In the genomic region with DNA sequence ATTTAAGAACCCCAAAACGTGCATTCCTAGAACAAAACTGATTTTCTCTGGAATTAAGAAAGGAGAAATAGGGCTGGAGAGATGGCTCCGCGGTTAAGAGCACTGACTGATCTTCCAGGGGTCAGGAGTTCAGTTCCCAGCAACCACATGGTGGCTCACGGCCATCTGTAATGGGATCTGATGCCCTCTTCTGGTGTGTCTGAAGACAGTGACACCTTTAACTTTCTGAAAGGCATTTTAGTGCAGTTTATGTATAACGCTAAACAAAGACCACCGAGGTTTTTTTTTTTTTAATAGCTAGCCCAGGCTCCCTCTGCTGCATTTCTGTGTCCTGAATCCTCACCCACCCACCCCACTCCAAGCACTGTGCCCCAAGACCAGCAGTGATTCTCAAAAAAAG, we compare ENCODE assay signal across 7 mouse cellular contexts. TPM values are rescaled to one million over a fixed set of nuclear protein-coding genes. Genes with fewer than 3 reads are reported as not detected.
DNase-seq lines count a peak whose midpoint lies in the region; ATAC-seq lines count a peak whose summit lies in the region.

No protein-coding gene starts in this region.

- no peak overlapping the region for H3K9ac ChIP-seq in liver, embryonic 11.5 days (ENCODE audit: low read depth, low read length)
- H3K9ac ChIP-seq in forebrain, embryonic 14.5 days (ENCODE audit: low read length) = peak overlapping the region; percentile 52; the same call in 1 of the 2 replicates
- H3K9ac ChIP-seq in limb, embryonic 13.5 days = peak overlapping the region; percentile 43
- H3K9ac ChIP-seq in neural tube, embryonic 14.5 days (replicated peaks; ENCODE audit: low read depth, low read length) = no peak overlapping the region

- H3K4me1 ChIP-seq in liver, embryonic 11.5 days (replicated peaks; ENCODE audit: control insufficient read depth, insufficient read depth, low read length) = peaks cover 2% of the 10 kb centered on the region
- no peaks in the 10 kb centered on the region for H3K4me1 ChIP-seq in forebrain, embryonic 14.5 days (ENCODE audit: control insufficient read depth, insufficient read depth, low read length)
- H3K4me1 ChIP-seq in limb, embryonic 13.5 days = peaks cover 11% of the 10 kb centered on the region; the same call in 1 of the 2 replicates
- H3K4me1 ChIP-seq in neural tube, embryonic 14.5 days (ENCODE audit: control insufficient read depth, insufficient read depth, low read length) = no peaks in the 10 kb centered on the region; the same call in 1 of the 2 replicates

- no peak for DNase-seq in liver, embryonic 11.5 days (ENCODE audit: low spot score)
- no peak for DNase-seq in liver
- DNase-seq in forebrain, embryonic 14.5 days (ENCODE audit: low spot score) = no peak
- DNase-seq in gastrocnemius, adult 18-20 months (ENCODE audit: low spot score) = no peak
- no peak for DNase-seq in layer of hippocampus, postnatal 10 days (ENCODE audit: low spot score in 2 of 2)

- no peaks in the 10 kb centered on the region for H3K9me3 ChIP-seq in liver, embryonic 11.5 days (ENCODE audit: control insufficient read depth, low read length)
- no peaks in the 10 kb centered on the region for H3K9me3 ChIP-seq in forebrain, embryonic 14.5 days (replicated peaks; ENCODE audit: control insufficient read depth, low read length)
- no peaks in the 10 kb centered on the region for H3K9me3 ChIP-seq in limb, embryonic 13.5 days
- H3K9me3 ChIP-seq in neural tube, embryonic 14.5 days (ENCODE audit: control insufficient read depth, low read length) = no peaks in the 10 kb centered on the region

- no peak for ATAC-seq in liver, embryonic 11.5 days (replicated peaks; ENCODE audit: low FRiP score)
- no peak for ATAC-seq in forebrain, embryonic 14.5 days
- no peak for ATAC-seq in limb, embryonic 13.5 days (ENCODE audit: low FRiP score, low read depth)
- ATAC-seq in neural tube, embryonic 14.5 days (ENCODE audit: low read depth) = no peak

- H3K4me3 ChIP-seq in liver, embryonic 11.5 days (ENCODE audit: low read depth, low read length) = no peak overlapping the region
- H3K4me3 ChIP-seq in forebrain, embryonic 14.5 days (ENCODE audit: low read depth, low read length) = no peak overlapping the region
- H3K4me3 ChIP-seq in limb, embryonic 13.5 days = no peak overlapping the region
- H3K4me3 ChIP-seq in neural tube, embryonic 14.5 days (ENCODE audit: low read depth, low read length) = no peak overlapping the region

- peak overlapping the region; percentile 66 for H3K4me2 ChIP-seq in liver, embryonic 11.5 days
- 0 out of 2 replicates have a peak overlapping the region, but pooled peaks have one; percentile 12 for H3K4me2 ChIP-seq in forebrain, embryonic 14.5 days (ENCODE audit: low read length)
- peak overlapping the region; percentile 56 for H3K4me2 ChIP-seq in limb, embryonic 13.5 days (replicated peaks)
- H3K4me2 ChIP-seq in neural tube, embryonic 14.5 days (ENCODE audit: low read depth, low read length) = peak overlapping the region; percentile 8; the same call in 1 of the 2 replicates

- H3K36me3 ChIP-seq in liver, embryonic 11.5 days (ENCODE audit: control insufficient read depth, insufficient read depth, low read length) = no peaks in the 10 kb centered on the region
- H3K36me3 ChIP-seq in forebrain, embryonic 14.5 days (ENCODE audit: control insufficient read depth, insufficient read depth, low read length) = no peaks in the 10 kb centered on the region
- no peaks in the 10 kb centered on the region for H3K36me3 ChIP-seq in limb, embryonic 13.5 days
- H3K36me3 ChIP-seq in neural tube, embryonic 14.5 days (ENCODE audit: control insufficient read depth, insufficient read depth, low read length) = no peaks in the 10 kb centered on the region

- no peak overlapping the region for H3K27ac ChIP-seq in liver, embryonic 11.5 days (ENCODE audit: low read depth, low read length)
- H3K27ac ChIP-seq in forebrain, embryonic 14.5 days (ENCODE audit: low read depth, low read length) = no peak overlapping the region
- peak overlapping the region; percentile 48; the same call in 1 of the 2 replicates for H3K27ac ChIP-seq in limb, embryonic 13.5 days
- H3K27ac ChIP-seq in neural tube, embryonic 14.5 days (ENCODE audit: low read depth, low read length) = no peak overlapping the region

- no peaks in the 10 kb centered on the region for H3K27me3 ChIP-seq in liver, embryonic 11.5 days (replicated peaks; ENCODE audit: control insufficient read depth, insufficient read depth, low read length)
- no peaks in the 10 kb centered on the region for H3K27me3 ChIP-seq in forebrain, embryonic 14.5 days (replicated peaks; ENCODE audit: control insufficient read depth, insufficient read depth, low read length)
- H3K27me3 ChIP-seq in limb, embryonic 13.5 days = 0 out of 2 replicates have a peak, but pooled peaks cover 3% of the 10 kb centered on the region
- no peaks in the 10 kb centered on the region for H3K27me3 ChIP-seq in neural tube, embryonic 14.5 days (ENCODE audit: control insufficient read depth, insufficient read depth, low read length)

- 12% methylated on average over 6 of the region's 6 CpGs for WGBS in liver, embryonic 11.5 days
- 19% methylated on average over 6 of the region's 6 CpGs for WGBS in forebrain, embryonic 14.5 days
- 10% methylated on average over 6 of the region's 6 CpGs for WGBS in limb, embryonic 13.5 days
- WGBS in neural tube, embryonic 14.5 days = 12% methylated on average over 6 of the region's 6 CpGs

RNA-seq across cellular contexts. Expression of a gene that starts 19.5 kb away (rescaled TPM):
- polyA plus RNA-seq in liver, embryonic 11.5 days (2014; fragmentation: Nextera tagmentation; extraction: Ambion mirVana) = 103 TPM in 2 replicates
- 2.7 and 3.7 TPM in 2 replicates for polyA plus RNA-seq in forebrain, embryonic 14.5 days (2014; fragmentation: Nextera tagmentation; extraction: Ambion mirVana)
- 7.3 and 7.8 TPM in 2 replicates for polyA plus RNA-seq in limb, embryonic 13.5 days (2015; fragmentation: Nextera tagmentation; extraction: Ambion mirVana)
- polyA plus RNA-seq in neural tube, embryonic 14.5 days (2014; fragmentation: Nextera tagmentation; extraction: Ambion mirVana) = 0.49 and 1.4 TPM in 2 replicates
- total RNA-seq in gastrocnemius, adult 18-20 months (2021) = under 1 TPM; 0.16 to 0.21 TPM
- under 1 TPM in 1 of 2 experiments, not detected in 1; 0.71 TPM for total RNA-seq in layer of hippocampus, postnatal 10 days (2021)

RNA-seq across cellular contexts. Expression of a gene that starts 30.7 kb away (rescaled TPM):
- polyA plus RNA-seq in liver, embryonic 11.5 days (2014; fragmentation: Nextera tagmentation; extraction: Ambion mirVana) = not detected in 2 replicates
- polyA plus RNA-seq in forebrain, embryonic 14.5 days (2014; fragmentation: Nextera tagmentation; extraction: Ambion mirVana) = not detected in 2 replicates
- 0.06 TPM in 1 of 2 replicates, not detected in the other for polyA plus RNA-seq in limb, embryonic 13.5 days (2015; fragmentation: Nextera tagmentation; extraction: Ambion mirVana)
- polyA plus RNA-seq in neural tube, embryonic 14.5 days (2014; fragmentation: Nextera tagmentation; extraction: Ambion mirVana) = 0.08 TPM in 1 of 2 replicates, not detected in the other
- total RNA-seq in gastrocnemius, adult 18-20 months (2021) = not detected
- not detected for total RNA-seq in layer of hippocampus, postnatal 10 days (2021)

RNA-seq across cellular contexts. Expression of a gene that starts 43.2 kb away (rescaled TPM):
- polyA plus RNA-seq in liver, embryonic 11.5 days (2014; fragmentation: Nextera tagmentation; extraction: Ambion mirVana) = 110 and 113 TPM in 2 replicates
- 5.6 and 7.1 TPM in 2 replicates for polyA plus RNA-seq in forebrain, embryonic 14.5 days (2014; fragmentation: Nextera tagmentation; extraction: Ambion mirVana)
- 20.9 and 21.2 TPM in 2 replicates for polyA plus RNA-seq in limb, embryonic 13.5 days (2015; fragmentation: Nextera tagmentation; extraction: Ambion mirVana)
- 0.61 and 0.75 TPM in 2 replicates for polyA plus RNA-seq in neural tube, embryonic 14.5 days (2014; fragmentation: Nextera tagmentation; extraction: Ambion mirVana)
- total RNA-seq in gastrocnemius, adult 18-20 months (2021) = 1 to 10 TPM in 1 of 2 experiments, under 1 TPM in 1; 0.48 to 1.1 TPM
- 1 to 10 TPM in 1 of 2 experiments, under 1 TPM in 1; 0.85 to 1.6 TPM for total RNA-seq in layer of hippocampus, postnatal 10 days (2021)

RNA-seq across cellular contexts. Expression of a gene that starts 44.6 kb away (rescaled TPM):
- 0.08 TPM in 1 of 2 replicates, not detected in the other for polyA plus RNA-seq in liver, embryonic 11.5 days (2014; fragmentation: Nextera tagmentation; extraction: Ambion mirVana)
- 0.10 and 0.27 TPM in 2 replicates for polyA plus RNA-seq in forebrain, embryonic 14.5 days (2014; fragmentation: Nextera tagmentation; extraction: Ambion mirVana)
- polyA plus RNA-seq in limb, embryonic 13.5 days (2015; fragmentation: Nextera tagmentation; extraction: Ambion mirVana) = 0.15 and 0.20 TPM in 2 replicates
- polyA plus RNA-seq in neural tube, embryonic 14.5 days (2014; fragmentation: Nextera tagmentation; extraction: Ambion mirVana) = 0.24 TPM in 2 replicates
- under 1 TPM in 1 of 2 experiments, not detected in 1; 0.28 TPM for total RNA-seq in gastrocnemius, adult 18-20 months (2021)
- under 1 TPM; 0.34 to 0.51 TPM for total RNA-seq in layer of hippocampus, postnatal 10 days (2021)

Comparison
In these comparisons a context has a peak if more than half of its experiments do, and no peak if none do; other contexts are left out.
1. H3K4me2 ChIP-seq: peak in every context shown above with its lines; median percentile 66 in liver, embryonic 11.5 days; 56 in limb, embryonic 13.5 days; 12 in forebrain, embryonic 14.5 days; 8 in neural tube, embryonic 14.5 days.
2. H3K9ac ChIP-seq: peak in forebrain, embryonic 14.5 days (single experiment) and limb, embryonic 13.5 days (single experiment); none in liver, embryonic 11.5 days (single experiment) and neural tube, embryonic 14.5 days (single experiment).
3. RNA of a gene that starts 19.5 kb away (polyA plus RNA-seq): 103 TPM in liver, embryonic 11.5 days; 7.3 to 7.8 TPM in limb, embryonic 13.5 days, 2.7 to 3.7 TPM in forebrain, embryonic 14.5 days and 0.49 to 1.4 TPM in neural tube, embryonic 14.5 days; every median in the first group is over 10 times any median in the second.